Mouse (Mus musculus) leukemia stem cell, adult 10-12 weeks (primary cell): ENCODE data around the gene Sult2b1. TPM values are rescaled to one million over a fixed set of nuclear protein-coding genes. Genes with fewer than 3 reads are reported as not detected.

Experiments used
- polyA plus RNA-seq: library from polyadenylated mRNA; stranded (reverse); fragments of >175 nt; gene quantifications from 2 replicates; pipeline ENCODE4 v1.2.3, GENCODE M21; 2012; ENCODE audit warnings: low replicate concordance

The Sult2b1 gene
- polyA plus RNA-seq, 1 experiment = not detected

Other genes starting within 250 kb of the Sult2b1 start
- gene Hsd17b14, start 229.8 kb downstream of the Sult2b1 start, polyA plus RNA-seq = 0.29 and 1.3 TPM in 2 replicates
- 17.8 and 57.8 TPM in 2 replicates for gene Bcat2, start 214.5 kb downstream of the Sult2b1 start, polyA plus RNA-seq
- 0.52 TPM in 1 of 2 replicates, not detected in the other for gene Fgf21, start 169.2 kb downstream of the Sult2b1 start, polyA plus RNA-seq
- gene Fut1, start 167.4 kb downstream of the Sult2b1 start, polyA plus RNA-seq = not detected in 2 replicates
- 0.42 and 0.64 TPM in 2 replicates for gene Izumo1, start 162.9 kb downstream of the Sult2b1 start, polyA plus RNA-seq
- 4.3 and 5.9 TPM in 2 replicates for gene Rasip1, start 157.2 kb downstream of the Sult2b1 start, polyA plus RNA-seq
- 0.10 and 0.50 TPM in 2 replicates for gene Mamstr, start 144.7 kb downstream of the Sult2b1 start, polyA plus RNA-seq
- gene Fut2, start 118.3 kb downstream of the Sult2b1 start, polyA plus RNA-seq = not detected in 2 replicates
- 0.69 and 0.93 TPM in 2 replicates for gene Ntn5, start 100.6 kb downstream of the Sult2b1 start, polyA plus RNA-seq
- not detected in 2 replicates for gene Sec1, start 90.3 kb downstream of the Sult2b1 start, polyA plus RNA-seq
- 0.55 TPM in 1 of 2 replicates, not detected in the other for gene Car11, start 84.8 kb downstream of the Sult2b1 start, polyA plus RNA-seq
- 7.1 and 10.3 TPM in 2 replicates for gene Dbp, start 79.6 kb downstream of the Sult2b1 start, polyA plus RNA-seq
- gene Rpl18, start 69.2 kb downstream of the Sult2b1 start, polyA plus RNA-seq = 7,435 and 17,506 TPM in 2 replicates
- gene Sphk2, start 66.7 kb downstream of the Sult2b1 start, polyA plus RNA-seq = 120 and 196 TPM in 2 replicates
- 2.5 and 3.1 TPM in 2 replicates for gene Fam83e, start 63.5 kb downstream of the Sult2b1 start, polyA plus RNA-seq
- not detected in 2 replicates for gene Spaca4, start 58.9 kb downstream of the Sult2b1 start, polyA plus RNA-seq
- gene Lmtk3, start 931 bp downstream of the Sult2b1 start, polyA plus RNA-seq = 0.23 and 0.87 TPM in 2 replicates
- 111 and 339 TPM in 2 replicates for gene Cyth2, start 29.9 kb upstream of the Sult2b1 start, polyA plus RNA-seq
- 0.52 and 0.74 TPM in 2 replicates for gene Kcnj14, start 40.1 kb upstream of the Sult2b1 start, polyA plus RNA-seq
- gene Grwd1, start 46.3 kb upstream of the Sult2b1 start, polyA plus RNA-seq = 35.1 and 38.4 TPM in 2 replicates
- gene Kdelr1, start 88.1 kb upstream of the Sult2b1 start, polyA plus RNA-seq = 924 and 1,158 TPM in 2 replicates
- gene Grin2d, start 93.7 kb upstream of the Sult2b1 start, polyA plus RNA-seq = 0.38 and 0.52 TPM in 2 replicates
- gene Syngr4, start 112.0 kb upstream of the Sult2b1 start, polyA plus RNA-seq = 1.0 and 3.0 TPM in 2 replicates
- 14.5 and 32.3 TPM in 2 replicates for gene Tmem143, start 112.3 kb upstream of the Sult2b1 start, polyA plus RNA-seq
- 44.3 and 105 TPM in 2 replicates for gene Emp3, start 136.7 kb upstream of the Sult2b1 start, polyA plus RNA-seq
- 0.83 and 1.0 TPM in 2 replicates for gene Ccdc114, start 139.4 kb upstream of the Sult2b1 start, polyA plus RNA-seq
- 0.03 TPM in 1 of 2 replicates, not detected in the other for gene Abcc6, start 245.6 kb upstream of the Sult2b1 start, polyA plus RNA-seq
- 106 and 111 TPM in 2 replicates for gene Nomo1, start 249.0 kb upstream of the Sult2b1 start, polyA plus RNA-seq